Mouse (Mus musculus) erythroblast, embryonic 14.5 days (primary cell): ENCODE measurements around the gene Fstl4. TPM values are rescaled to one million over a fixed set of nuclear protein-coding genes. Genes with fewer than 3 reads are reported as not detected.

Experiments
- H3K27me3 ChIP-seq: 2 replicates; pipeline ENCODE4 v1.6.1; 2012; ENCODE audit warnings: inconsistent platforms; ENCODE audit not compliant: control insufficient read depth
- H3K36me3 ChIP-seq: 2 replicates; pipeline ENCODE4 v1.6.1; 2012; ENCODE audit warnings: mild to moderate bottlenecking, inconsistent platforms; ENCODE audit not compliant: control insufficient read depth
- H3K4me1 ChIP-seq: 2 replicates; pipeline ENCODE4 v1.6.1; 2012; ENCODE audit warnings: inconsistent platforms; ENCODE audit not compliant: control insufficient read depth
- H3K4me3 ChIP-seq: replicated peaks from 2 replicates; pipeline ENCODE3; 2012; ENCODE audit warnings: moderate library complexity, mild to moderate bottlenecking, inconsistent platforms
- H3K9me3 ChIP-seq: 2 replicates; pipeline ENCODE4 v1.6.1; 2012; ENCODE audit warnings: low read length, inconsistent platforms, mixed read lengths; ENCODE audit not compliant: control insufficient read depth
- GATA1 ChIP-seq: IDR thresholded peaks from 2 replicates; pipeline ENCODE4 v1.6.1; 2012; ENCODE audit warnings: low read length, inconsistent platforms, mixed read lengths
- TAL1 ChIP-seq: IDR thresholded peaks from 3 replicates; pipeline ENCODE4 v1.6.1; 2012; ENCODE audit warnings: low read length, inconsistent platforms, mixed read lengths
- polyA plus RNA-seq: library from polyadenylated mRNA; stranded (reverse); fragments of >175 nt; gene quantifications from 2 replicates; pipeline ENCODE4 v1.2.3, GENCODE M21; 2012

The Fstl4 gene
- polyA plus RNA-seq, 1 experiment, result not detected

DNA sequence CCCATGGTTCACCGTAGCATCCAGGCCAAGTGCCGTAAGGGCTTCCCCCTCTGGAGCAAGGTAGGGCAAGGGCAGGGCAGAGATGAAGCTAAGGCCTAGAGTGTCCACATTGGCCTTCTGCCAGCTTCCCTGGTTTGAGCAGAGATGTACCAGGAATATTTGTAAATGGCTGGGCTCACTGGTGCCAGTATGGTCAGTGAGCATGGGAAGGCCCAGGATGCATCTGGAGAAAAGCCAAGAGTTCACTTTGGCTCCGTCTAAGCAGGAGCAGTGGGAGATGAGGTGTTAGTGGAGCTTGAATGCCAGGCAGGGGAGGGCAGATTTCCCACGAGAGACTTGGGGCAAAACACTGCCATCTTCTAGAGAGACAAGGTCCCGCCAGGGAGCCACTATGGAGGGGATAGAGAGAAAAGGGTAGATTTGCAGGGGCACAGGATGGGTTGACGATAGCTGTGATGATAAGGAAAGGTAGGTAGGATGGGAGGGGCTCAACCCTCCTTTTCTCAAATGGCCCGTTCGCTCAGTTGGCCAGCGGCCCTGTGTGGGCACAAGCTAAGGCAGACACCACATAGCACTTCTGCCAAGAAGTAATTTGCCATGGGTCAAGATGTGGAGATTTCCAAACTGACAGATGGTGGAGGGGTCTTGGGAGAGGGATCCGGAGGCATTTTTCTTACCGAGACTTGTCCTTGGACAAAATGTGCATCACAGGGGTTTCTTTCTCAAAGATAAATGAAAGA, 354.0 kb downstream of the Fstl4 start:
- Histone ChIP-seq H3K36me3 (no peaks in the 10 kb centered on the region), H3K4me1 (no peaks in the 10 kb centered on the region), H3K9me3 (no peaks in the 10 kb centered on the region), H3K4me3 (no peak overlapping the region), H3K27me3 (no peaks in the 10 kb centered on the region)
- TF ChIP-seq GATA1 (no peak), TAL1 (no peak)

DNA sequence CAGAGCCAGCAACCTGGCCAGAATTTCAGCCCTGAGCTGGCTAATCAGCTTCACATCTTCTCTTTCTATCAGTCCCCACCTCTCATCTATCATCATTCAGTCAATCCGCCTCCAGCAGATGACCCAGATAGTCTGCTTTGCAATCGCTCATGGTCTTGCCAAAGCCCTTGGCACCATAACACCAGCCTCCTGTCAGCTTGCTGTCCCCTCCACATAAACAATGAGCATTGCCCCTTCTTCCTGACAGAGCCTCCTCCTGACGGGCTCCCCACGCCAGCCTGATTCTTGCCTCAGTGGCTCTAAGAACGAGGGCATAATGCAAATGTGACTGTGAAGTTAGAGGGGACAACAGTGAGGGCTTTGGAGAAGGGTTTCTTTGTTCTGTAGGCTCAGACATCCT, 355.5 kb downstream of the Fstl4 start:
- no peak overlapping the region for H3K4me3 ChIP-seq
- no peaks in the 10 kb centered on the region for H3K4me1 ChIP-seq
- H3K36me3 ChIP-seq, result no peaks in the 10 kb centered on the region
- H3K27me3 ChIP-seq, result no peaks in the 10 kb centered on the region
- no peaks in the 10 kb centered on the region for H3K9me3 ChIP-seq
- TF ChIP-seq TAL1, result no peak
- TF ChIP-seq GATA1, result no peak

DNA sequence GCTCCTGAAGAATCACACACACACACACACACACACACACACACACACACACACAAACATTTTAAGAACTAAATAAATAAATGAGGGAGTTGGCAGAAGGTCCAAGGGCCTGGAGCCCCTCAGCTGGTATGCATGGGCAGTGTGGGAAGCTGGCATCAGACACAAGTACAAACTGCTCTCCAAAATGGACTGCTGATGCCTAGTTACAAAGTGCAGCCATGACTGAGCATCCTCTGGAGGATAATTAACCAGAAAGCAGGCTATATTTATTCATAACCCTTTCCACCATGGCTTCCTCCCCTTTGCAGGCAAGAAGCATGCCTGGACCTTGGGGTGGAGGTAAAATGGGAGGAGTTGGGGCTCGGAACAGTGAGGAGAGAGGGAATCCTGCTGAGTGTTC, 356.8 kb downstream of the Fstl4 start:
- H3K4me3 ChIP-seq, result no peak overlapping the region
- H3K36me3 ChIP-seq, result no peaks in the 10 kb centered on the region
- no peaks in the 10 kb centered on the region for H3K4me1 ChIP-seq
- no peaks in the 10 kb centered on the region for H3K9me3 ChIP-seq
- TF ChIP-seq GATA1 (no peak), TAL1 (no peak)
- H3K27me3 ChIP-seq, result no peaks in the 10 kb centered on the region

DNA sequence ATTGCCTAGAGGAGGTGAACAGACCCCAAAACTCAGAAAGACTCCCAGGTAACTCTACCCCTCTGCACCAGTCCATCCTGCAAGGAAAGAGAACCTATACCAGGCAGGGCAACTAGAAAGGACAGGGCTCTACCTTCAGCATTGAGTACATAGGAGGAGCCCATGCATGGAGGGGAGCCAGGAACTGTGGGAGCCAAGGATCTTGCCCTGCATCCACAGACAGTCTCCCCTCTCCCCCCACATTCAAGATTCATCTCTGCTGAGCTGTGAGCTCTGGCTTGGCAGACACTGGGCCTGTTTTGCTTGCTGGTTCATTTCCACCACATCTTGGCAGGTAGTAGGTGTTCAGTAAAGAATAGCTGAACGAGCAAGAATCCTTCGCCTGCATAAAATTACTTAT, 360.4 kb downstream of the Fstl4 start:
- no peaks in the 10 kb centered on the region for H3K27me3 ChIP-seq
- H3K36me3 ChIP-seq, result no peaks in the 10 kb centered on the region
- TF ChIP-seq TAL1, result no peak
- TF ChIP-seq GATA1, result no peak
- no peaks in the 10 kb centered on the region for H3K4me1 ChIP-seq
- no peaks in the 10 kb centered on the region for H3K9me3 ChIP-seq
- H3K4me3 ChIP-seq, result no peak overlapping the region

DNA sequence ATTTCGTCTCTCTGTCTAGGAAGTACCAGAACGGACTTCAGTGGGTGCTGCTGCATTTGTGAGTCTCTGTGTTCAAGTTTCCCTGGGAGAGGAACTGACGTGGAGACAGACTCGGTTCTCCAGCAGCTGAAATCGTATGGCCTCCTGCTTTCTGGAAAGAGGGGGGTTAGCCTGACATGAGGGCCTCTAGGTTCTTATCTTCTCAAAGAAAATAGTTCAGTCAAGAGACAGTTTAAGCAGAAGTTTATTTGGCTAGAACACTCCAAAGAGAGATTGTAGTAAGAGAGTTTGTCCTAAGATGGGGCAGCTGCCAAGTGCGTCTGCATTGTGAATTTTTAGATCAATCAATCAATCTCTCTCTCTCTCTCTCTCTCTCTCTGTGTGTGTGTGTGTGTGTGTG, 362.2 kb downstream of the Fstl4 start:
- no peaks in the 10 kb centered on the region for H3K4me1 ChIP-seq
- no peak overlapping the region for H3K4me3 ChIP-seq
- H3K9me3 ChIP-seq, result no peaks in the 10 kb centered on the region
- H3K36me3 ChIP-seq, result no peaks in the 10 kb centered on the region
- TF ChIP-seq GATA1 (no peak), TAL1 (no peak)
- H3K27me3 ChIP-seq, result no peaks in the 10 kb centered on the region

DNA sequence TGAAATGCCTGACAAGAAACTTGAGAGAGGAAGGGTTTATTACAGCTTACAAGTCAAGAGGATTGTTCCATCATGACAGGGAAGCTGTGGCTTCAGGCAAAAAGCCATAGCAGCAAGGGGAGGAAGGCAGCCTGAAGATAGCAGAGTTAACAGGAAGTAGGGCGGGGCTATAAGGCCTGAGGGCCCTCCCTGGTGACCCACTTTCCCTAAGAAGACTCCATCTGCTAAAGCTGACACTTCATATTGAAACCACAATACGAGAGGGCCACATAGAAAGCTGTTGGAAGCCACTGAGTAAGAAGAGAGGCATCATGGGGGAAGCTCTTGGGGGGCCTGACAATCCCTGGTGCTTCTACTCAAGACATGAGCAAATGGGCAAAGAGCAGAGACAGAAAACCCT, 364.2 kb downstream of the Fstl4 start:
- TF ChIP-seq TAL1 (no peak), GATA1 (no peak)
- H3K9me3 ChIP-seq, result no peaks in the 10 kb centered on the region

DNA sequence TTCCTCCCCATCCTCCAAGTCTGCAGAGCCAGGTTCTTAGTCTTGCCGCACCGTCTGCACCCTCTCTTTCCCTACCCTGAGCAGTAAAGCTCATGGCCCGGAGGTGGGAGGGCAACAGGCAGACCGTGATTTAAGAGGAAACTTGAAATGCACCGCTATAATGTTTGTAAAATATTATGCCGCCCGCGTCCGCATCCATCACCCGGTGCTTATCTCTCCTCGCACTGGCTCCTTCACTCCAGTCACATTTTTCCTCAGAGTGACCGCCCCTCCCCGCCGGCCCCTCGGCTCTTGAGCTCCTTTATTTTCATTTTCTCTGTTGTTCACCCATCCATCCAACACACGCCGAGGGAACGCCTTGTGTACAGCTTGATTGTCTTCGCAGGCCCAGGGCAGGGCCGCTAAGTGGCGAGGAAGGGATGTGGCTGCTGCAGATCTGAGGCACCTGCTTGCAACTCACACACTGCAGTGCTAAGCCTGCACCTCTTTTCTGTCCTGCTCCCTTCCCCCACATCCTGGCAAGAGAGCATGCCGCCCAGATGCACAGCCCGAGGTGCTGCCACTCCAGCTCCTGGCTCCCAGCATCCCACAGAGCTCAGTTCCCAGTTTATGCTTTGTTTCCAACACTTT, 368.1 kb downstream of the Fstl4 start:
- TF ChIP-seq GATA1 (no peak), TAL1 (no peak)
- Histone ChIP-seq H3K4me1 (no peaks in the 10 kb centered on the region), H3K36me3 (no peaks in the 10 kb centered on the region), H3K4me3 (no peak overlapping the region), H3K27me3 (no peaks in the 10 kb centered on the region), H3K9me3 (no peaks in the 10 kb centered on the region)

More for the DNA sequence above, 364.2 kb downstream of the Fstl4 start:
- H3K36me3 ChIP-seq, result no peaks in the 10 kb centered on the region
- H3K27me3 ChIP-seq, result no peaks in the 10 kb centered on the region
- no peak overlapping the region for H3K4me3 ChIP-seq
- H3K4me1 ChIP-seq, result no peaks in the 10 kb centered on the region

DNA sequence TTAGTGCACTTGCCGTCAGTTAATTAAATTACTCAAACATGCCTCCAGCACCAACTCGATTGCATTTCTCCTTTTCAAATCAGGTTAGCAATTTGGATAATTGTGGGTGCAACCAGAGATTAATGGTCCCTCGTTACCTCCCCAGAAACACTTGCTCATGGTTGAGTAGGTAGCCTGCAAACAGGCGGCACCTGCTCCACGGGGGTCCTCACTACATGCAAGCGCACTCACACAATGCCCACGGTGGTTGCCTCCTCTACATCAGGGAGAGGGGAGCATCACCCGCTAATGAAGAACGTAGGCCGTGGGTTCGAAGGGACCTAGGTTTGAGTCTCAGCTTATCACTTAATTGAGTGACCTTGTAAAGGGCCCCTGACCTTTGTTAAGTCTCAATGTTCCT, 371.9 kb downstream of the Fstl4 start:
- Histone ChIP-seq H3K9me3 (no peaks in the 10 kb centered on the region), H3K4me1 (no peaks in the 10 kb centered on the region), H3K27me3 (no peaks in the 10 kb centered on the region), H3K36me3 (no peaks in the 10 kb centered on the region), H3K4me3 (no peak overlapping the region)
- TF ChIP-seq GATA1 (no peak), TAL1 (no peak)

DNA sequence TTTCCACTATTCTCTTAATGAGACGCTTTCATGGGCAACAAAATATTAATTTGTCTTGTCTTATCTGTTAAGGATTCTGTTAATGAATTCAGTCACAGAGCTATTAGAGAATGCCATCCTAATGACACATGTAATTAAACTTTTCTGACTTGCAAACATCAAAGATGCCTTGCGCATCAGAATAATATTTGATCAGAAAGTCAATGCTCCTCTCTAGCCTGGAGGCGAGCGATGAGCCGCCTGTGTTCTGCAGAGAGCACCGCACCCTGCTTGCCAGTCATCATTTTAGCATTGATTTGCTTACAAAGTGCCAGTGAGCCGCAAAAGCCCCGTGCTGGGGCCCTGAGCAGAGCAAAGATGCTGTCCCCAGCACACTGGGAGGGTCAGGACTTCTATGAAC, 372.9 kb downstream of the Fstl4 start:
- Histone ChIP-seq H3K4me1 (no peaks in the 10 kb centered on the region), H3K27me3 (no peaks in the 10 kb centered on the region), H3K36me3 (no peaks in the 10 kb centered on the region), H3K9me3 (no peaks in the 10 kb centered on the region), H3K4me3 (no peak overlapping the region)
- TF ChIP-seq GATA1 (no peak), TAL1 (no peak)
